Mouse (Mus musculus) ovary, postnatal 14 days (tissue): ENCODE measurements around the gene Fmn2.
A peak's percentile ranks its signal among the peaks of the same experiment; 100 is the strongest.

ENCODE experiments used
- DNase-seq: peaks from one replicate; pipeline ENCODE4 v3.0.0; 2022; ENCODE audit warnings: low spot score

Fmn2 gene

GRCm38 (mm10) chr1:174501661-174502030 is at the start of gene Fmn2:
Gene Fmn2, plus strand, starts transcription at chr1:174501825.
- peak; percentile 27 for DNase-seq

GRCm38 (mm10) chr1:174455100-174455499 is 46.5 kb upstream of the Fmn2 start:
- DNase-seq, result no peak

- DNase-seq, result no peak
These were observed 36.2 kb upstream of the Fmn2 start for GRCm38 (mm10) chr1:174465385-174465784.

GRCm38 (mm10) chr1:174466240-174466639 is 35.4 kb upstream of the Fmn2 start:
- no peak for DNase-seq

GRCm38 (mm10) chr1:174469736-174470135 is 31.9 kb upstream of the Fmn2 start:
- peak; percentile 5 for DNase-seq

GRCm38 (mm10) chr1:174482567-174482966 is 19.1 kb upstream of the Fmn2 start:
- DNase-seq, result no peak

- DNase-seq, result no peak
These were observed 1.6 kb upstream of the Fmn2 start for GRCm38 (mm10) chr1:174500064-174500463.

GRCm38 (mm10) chr1:174501011-174501410 is 614 bp upstream of the Fmn2 start:
- DNase-seq, result no peak

- peak; percentile 7 for DNase-seq
These were observed 613 bp downstream of the Fmn2 start for GRCm38 (mm10) chr1:174502031-174502845.

GRCm38 (mm10) chr1:174502846-174503745 is 1.5 kb downstream of the Fmn2 start:
- DNase-seq, result no peak

GRCm38 (mm10) chr1:174508571-174509110 is 7.0 kb downstream of the Fmn2 start:
- DNase-seq, result no peak

GRCm38 (mm10) chr1:174513419-174513818 is 11.8 kb downstream of the Fmn2 start:
- DNase-seq, result no peak

GRCm38 (mm10) chr1:174521976-174522770 is 20.5 kb downstream of the Fmn2 start:
- DNase-seq, result no peak

- no peak for DNase-seq
These were observed 21.3 kb downstream of the Fmn2 start for GRCm38 (mm10) chr1:174522809-174523511.

- DNase-seq, result no peak
These were observed 21.8 kb downstream of the Fmn2 start for GRCm38 (mm10) chr1:174523512-174523828.

- no peak for DNase-seq
These were observed 35.3 kb downstream of the Fmn2 start for GRCm38 (mm10) chr1:174536742-174537453.

GRCm38 (mm10) chr1:174537491-174537890 is 35.9 kb downstream of the Fmn2 start:
- no peak for DNase-seq

- DNase-seq, result no peak
These were observed 46.7 kb downstream of the Fmn2 start for GRCm38 (mm10) chr1:174548291-174548690.

GRCm38 (mm10) chr1:174553272-174554007 is 51.8 kb downstream of the Fmn2 start:
- peak; percentile 41 for DNase-seq

- DNase-seq, result no peak
These were observed 53.8 kb downstream of the Fmn2 start for GRCm38 (mm10) chr1:174555412-174555811.
